8 mouse cellular contexts compared by ENCODE assay signal in the genomic region with DNA sequence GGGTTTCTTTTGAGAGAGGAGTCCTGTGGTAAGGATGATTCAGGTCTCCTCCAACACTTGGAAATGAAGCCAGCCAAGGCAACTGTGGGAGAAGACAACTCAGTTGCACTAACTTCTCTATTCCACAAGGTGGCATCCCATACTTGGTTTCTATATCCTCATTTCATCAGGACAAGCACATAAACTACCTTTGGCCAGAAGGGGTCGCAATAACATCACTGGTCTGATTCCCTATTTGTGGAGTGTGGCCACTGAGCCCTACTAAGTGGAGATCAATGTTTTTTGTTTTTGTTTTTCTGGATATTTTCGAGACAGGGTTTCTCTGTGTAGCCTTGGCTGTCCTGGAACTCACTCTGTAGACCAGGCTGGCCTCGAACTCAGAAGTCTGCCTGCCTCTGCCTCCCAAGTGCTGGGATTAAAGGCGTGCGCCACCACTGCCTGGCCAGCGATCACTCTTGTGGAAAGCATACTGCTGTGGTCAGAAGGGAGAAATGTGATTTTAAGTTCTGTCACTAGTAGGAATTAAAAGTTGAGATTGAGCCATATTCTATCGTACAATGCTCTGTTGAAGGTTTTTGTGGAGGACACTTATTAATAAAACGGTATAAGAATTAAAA.
A peak's percentile ranks its signal among the peaks of the same experiment; 100 is the strongest.
DNase-seq lines count a peak whose midpoint lies in the region; ATAC-seq and TF ChIP-seq lines count a peak whose summit lies in the region.
"Not testable (repeated sequence)": the region's sequence is repeated elsewhere in the genome, so short reads cannot be mapped to it uniquely, and the experiment has no call there.

No protein-coding gene starts in this region.

- H3K27ac ChIP-seq in ES-Bruce4 (ENCODE audit: insufficient read depth, low read length); forebrain, embryonic 12.5 days; liver, embryonic 12.5 days: not testable (repeated sequence)

- H3K9ac ChIP-seq in ES-Bruce4 (ENCODE audit: low read depth, poor library complexity, severe bottlenecking); forebrain, embryonic 12.5 days; liver, embryonic 12.5 days: not testable (repeated sequence)

- WGBS in forebrain, embryonic 12.5 days, result 68% methylated on average over 8 of the region's 8 CpGs
- WGBS in liver, embryonic 12.5 days (ENCODE audit: insufficient replicate concordance), result 55% methylated on average over 8 of the region's 8 CpGs

- DNase-seq in c-Kit-positive CD71-positive TER-119-positive erythroid progenitor cells, embryonic 14.5 days (ENCODE audit: low spot score), result peak; percentile 63
- peak; percentile 52 to 65 for DNase-seq in heart, postnatal 10 days
- DNase-seq in kidney, postnatal 36 days, result peak; percentile 45 to 62
- peak; percentile 14 for DNase-seq in neural tube, embryonic 10.5 days (ENCODE audit: extremely low spot score, low spot score)
- peak; percentile 43 for DNase-seq in thymus, postnatal 14 days

- not testable (repeated sequence) for H3K27me3 ChIP-seq in ES-Bruce4 (ENCODE audit: control insufficient read depth, insufficient read depth, low read length, poor library complexity, severe bottlenecking); forebrain, embryonic 12.5 days; liver, embryonic 12.5 days (replicated peaks)

- H3K4me2 ChIP-seq in forebrain, embryonic 12.5 days; liver, embryonic 12.5 days: not testable (repeated sequence)

- intact Hi-C loops in heart, postnatal 10 days (cut with DNase I), result not testable (repeated sequence)

- not testable (repeated sequence) for H3K36me3 ChIP-seq in ES-Bruce4 (ENCODE audit: control insufficient read depth, insufficient read depth, low read length, poor library complexity, severe bottlenecking); forebrain, embryonic 12.5 days (replicated peaks); liver, embryonic 12.5 days

- TF ChIP-seq EP300 in ES-Bruce4 (IDR thresholded peaks at IDR 0.05; ENCODE audit: insufficient read depth, low read depth, low read length), result not testable (repeated sequence)

- H3K9me3 ChIP-seq in ES-Bruce4 (replicated peaks; ENCODE audit: control insufficient read depth, insufficient read depth, low read length, poor library complexity, severe bottlenecking); forebrain, embryonic 12.5 days; liver, embryonic 12.5 days (replicated peaks): not testable (repeated sequence)

- not testable (repeated sequence) for H3K4me3 ChIP-seq in ES-Bruce4 (ENCODE audit: low read depth, low read length); forebrain, embryonic 12.5 days (replicated peaks); liver, embryonic 12.5 days

- ATAC-seq in forebrain, embryonic 12.5 days (ENCODE audit: low FRiP score), result peak; percentile 42; the same call in 1 of the 2 replicates
- ATAC-seq in liver, embryonic 12.5 days, result peak; percentile 79

- not testable (repeated sequence) for TF ChIP-seq POLR2A in ES-Bruce4 (IDR thresholded peaks at IDR 0.05; ENCODE audit: insufficient read depth, low read length)

- not testable (repeated sequence) for H3K4me1 ChIP-seq in ES-Bruce4 (ENCODE audit: control insufficient read depth, insufficient read depth, low read length); forebrain, embryonic 12.5 days; liver, embryonic 12.5 days

- peak; percentile 28 for TF ChIP-seq CTCF in ES-Bruce4 (IDR thresholded peaks at IDR 0.05; ENCODE audit: low read depth, low read length)
